Mouse (Mus musculus) neural tube, embryonic 12.5 days (tissue): ENCODE measurements around the gene Gm5799. TPM values are rescaled to one million over a fixed set of nuclear protein-coding genes. Genes with fewer than 3 reads are reported as not detected.
"Not testable (repeated sequence)": the region's sequence is repeated elsewhere in the genome, so short reads cannot be mapped to it uniquely, and the experiment has no call there.

ENCODE experiments used
- ATAC-seq: fragments of 200-750 bp; cut with Nextera tagmentation; 2 replicates; pipeline ENCODE4 v1.8.0; 2017; ENCODE audit warnings: low read depth, mild to moderate bottlenecking, moderate TSS enrichment, moderate library complexity; ENCODE audit not compliant: low FRiP score
- H3K27ac ChIP-seq: fragments of 300-500 bp; sonication (generic); 2 replicates; pipeline ENCODE4 v1.5.1; 2016
- H3K27me3 ChIP-seq: fragments of 300-500 bp; sonication (generic); replicated peaks from 2 replicates; pipeline ENCODE4 v1.6.1; 2016; ENCODE audit warnings: mild to moderate bottlenecking
- H3K36me3 ChIP-seq: fragments of 300-500 bp; sonication (generic); 2 replicates; pipeline ENCODE4 v1.6.1; 2016; ENCODE audit warnings: mild to moderate bottlenecking
- H3K4me1 ChIP-seq: fragments of 300-500 bp; sonication (generic); 2 replicates; pipeline ENCODE4 v1.6.1; 2016
- H3K4me2 ChIP-seq: fragments of 300-500 bp; sonication (generic); replicated peaks from 2 replicates; pipeline ENCODE4 v1.6.1; 2016; ENCODE audit warnings: mild to moderate bottlenecking
- H3K4me3 ChIP-seq: fragments of 300-500 bp; sonication (generic); 2 replicates; pipeline ENCODE4 v1.5.1; 2016
- H3K9ac ChIP-seq: fragments of 300-500 bp; sonication (generic); 2 replicates; pipeline ENCODE4 v1.6.1; 2016; ENCODE audit warnings: mild to moderate bottlenecking
- H3K9me3 ChIP-seq: fragments of 300-500 bp; sonication (generic); 2 replicates; pipeline ENCODE4 v1.6.1; 2016; ENCODE audit warnings: mild to moderate bottlenecking
- WGBS: fragments of 180-500 bp; shearing (Covaris S2); methylation state at CpG from one replicate; pipeline ENCODE4 v1.1.7; 2016; 5-methylcytosine and 5-hydroxymethylcytosine counted together
- polyA plus RNA-seq: library from polyadenylated mRNA; unstranded; fragments of >200 nt; fragmentation: Nextera tagmentation; extraction: Ambion mirVana; gene quantifications from 2 replicates; pipeline ENCODE4 v1.2.1, GENCODE M21; 2016

Gm5799 gene
- polyA plus RNA-seq, result not detected in 2 replicates

DNA sequence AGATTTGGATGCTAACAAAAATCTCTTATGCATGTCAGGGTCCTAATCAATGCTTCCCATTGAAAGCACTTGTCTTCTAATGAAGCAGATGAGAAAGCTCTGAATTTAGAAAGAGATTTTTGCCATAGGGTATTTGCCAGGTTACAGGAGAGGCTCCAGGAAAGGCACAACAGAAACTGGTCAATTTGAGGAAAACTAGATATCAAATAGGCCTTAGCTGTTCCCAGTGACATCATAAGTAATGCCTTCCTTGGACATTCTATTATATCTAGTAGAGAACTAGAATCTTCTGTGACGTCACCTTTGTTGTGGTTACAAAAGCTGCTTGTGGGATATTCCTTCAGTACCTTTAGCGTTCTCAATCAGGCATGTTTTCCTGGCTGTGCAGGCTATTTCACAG, at the start of gene Gm5799:
Gm5799 (plus strand) TSS at position 301 of the 400 bp plus-strand sequence.
- not testable (repeated sequence) for ATAC-seq, H3K27me3 ChIP-seq, H3K4me2 ChIP-seq, H3K27ac ChIP-seq, H3K4me3 ChIP-seq, H3K4me1 ChIP-seq, H3K36me3 ChIP-seq, H3K9me3 ChIP-seq, H3K9ac ChIP-seq
- 87% methylated on average over 2 of the region's 2 CpGs for WGBS

DNA sequence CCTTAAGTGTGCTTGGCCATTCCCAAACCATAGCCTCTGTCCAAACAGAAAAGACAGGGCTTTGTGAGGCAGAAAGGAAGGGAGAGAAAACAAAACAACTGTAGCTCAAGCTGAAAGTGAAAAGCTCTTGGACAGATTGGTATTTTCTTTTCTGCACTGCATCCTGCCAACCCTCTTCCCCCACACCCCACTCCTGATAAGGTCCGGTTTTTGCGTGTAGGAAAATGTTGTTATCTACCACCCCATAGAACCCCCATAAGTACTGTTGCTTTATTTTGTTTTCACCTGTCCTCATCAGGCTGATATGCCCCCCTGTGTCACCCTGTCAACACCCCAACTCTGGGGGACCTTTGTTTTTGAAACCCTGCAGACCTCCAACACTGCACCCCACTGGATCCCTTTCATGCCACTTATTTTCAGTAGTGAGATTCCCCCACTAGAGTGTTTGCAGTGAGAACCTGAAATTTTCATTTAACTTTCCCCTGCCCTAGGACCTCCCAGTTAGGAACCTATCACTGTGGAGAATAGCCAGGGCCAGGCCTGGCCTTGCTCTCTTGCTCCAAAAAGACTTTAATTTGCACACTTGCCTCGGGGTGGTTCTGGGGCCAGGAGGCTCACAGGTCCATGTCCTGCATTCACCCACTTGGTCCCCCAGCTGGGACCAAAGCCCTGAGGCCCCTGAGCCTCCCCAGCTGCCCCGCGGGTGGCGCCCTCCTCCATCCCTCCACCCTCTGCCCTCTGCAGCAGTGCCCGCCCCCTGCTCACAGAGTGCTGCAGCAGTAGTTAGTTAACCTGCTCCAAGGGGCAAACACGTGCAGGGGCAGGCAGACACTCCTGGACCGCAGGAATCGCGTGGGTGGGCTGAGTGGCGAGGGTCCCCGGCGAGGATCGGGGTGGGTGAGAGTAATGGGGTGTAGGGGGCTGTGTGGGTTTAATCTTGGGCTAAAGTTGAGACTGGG, 12.0 kb upstream of the Gm5799 start:
- ATAC-seq, H3K9ac ChIP-seq, H3K4me3 ChIP-seq, H3K9me3 ChIP-seq, H3K4me2 ChIP-seq, H3K36me3 ChIP-seq, H3K4me1 ChIP-seq, H3K27me3 ChIP-seq, H3K27ac ChIP-seq: not testable (repeated sequence)
- 43% methylated on average over 14 of the region's 15 CpGs for WGBS

DNA sequence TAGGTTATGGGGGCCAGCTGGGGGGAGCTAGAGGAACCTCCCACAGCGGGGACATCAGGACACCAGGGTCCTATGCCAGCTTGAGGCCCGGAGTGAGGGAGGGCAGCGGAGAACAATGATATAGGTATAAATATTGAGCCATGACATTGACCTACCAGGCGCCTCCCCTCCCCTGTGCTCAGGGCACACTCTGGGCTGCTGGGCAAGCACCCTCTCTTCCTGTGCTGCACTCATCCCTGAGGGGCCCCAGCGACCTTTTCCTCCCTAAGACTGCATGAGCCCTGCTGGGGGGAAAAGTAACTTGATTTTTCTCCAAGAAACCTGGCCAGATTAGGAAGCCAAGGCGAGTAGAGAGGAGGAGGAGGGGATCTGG, 11.4 kb upstream of the Gm5799 start:
- not testable (repeated sequence) for H3K4me1 ChIP-seq, H3K9me3 ChIP-seq, H3K4me2 ChIP-seq, H3K4me3 ChIP-seq, H3K9ac ChIP-seq, ATAC-seq, H3K27ac ChIP-seq, H3K27me3 ChIP-seq, H3K36me3 ChIP-seq
- WGBS, result 50% methylated on average over 1 of the region's 6 CpGs

DNA sequence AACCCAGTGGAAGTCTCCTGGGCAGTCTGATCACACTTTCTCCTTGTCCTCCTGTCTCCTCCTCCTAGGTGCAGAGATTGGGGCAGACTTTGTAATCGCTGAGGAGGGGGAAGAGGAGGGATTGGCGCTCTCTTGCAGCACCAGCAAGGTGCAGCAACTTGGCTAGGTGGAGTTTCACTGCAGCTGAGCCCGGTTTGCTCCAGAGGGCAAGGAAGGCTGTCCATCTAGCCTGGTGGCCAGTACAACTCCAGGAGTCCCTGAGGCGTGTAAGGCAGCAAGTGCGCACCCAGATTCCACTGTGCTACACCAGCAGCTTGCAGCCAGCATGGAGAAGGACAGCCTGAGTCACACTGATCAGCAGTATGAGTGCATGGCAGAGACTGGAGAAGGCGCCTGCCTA, 11.0 kb upstream of the Gm5799 start:
- H3K9me3 ChIP-seq, ATAC-seq, H3K4me2 ChIP-seq, H3K36me3 ChIP-seq, H3K9ac ChIP-seq, H3K27ac ChIP-seq, H3K27me3 ChIP-seq, H3K4me3 ChIP-seq, H3K4me1 ChIP-seq: not testable (repeated sequence)
- 55% methylated on average over 6 of the region's 6 CpGs for WGBS

DNA sequence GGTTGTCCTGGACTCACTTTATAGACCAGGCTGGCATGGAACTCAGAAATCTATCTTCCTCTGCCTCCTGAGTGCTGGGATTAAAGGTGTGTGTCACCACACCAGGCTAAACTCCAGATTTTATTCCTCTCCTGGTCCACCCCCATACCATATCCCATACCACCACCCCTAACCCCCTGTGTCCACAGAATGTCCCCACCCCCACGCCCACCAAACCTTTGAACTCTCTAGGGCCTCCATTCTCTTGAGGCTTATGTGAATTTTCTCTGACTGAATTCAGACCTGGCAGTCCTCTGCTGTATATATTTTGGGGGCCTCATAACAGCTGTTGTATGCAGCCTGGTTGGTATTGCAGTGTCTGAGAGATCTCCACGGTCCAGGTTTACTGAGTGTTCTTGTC, 5.2 kb upstream of the Gm5799 start:
- H3K4me1 ChIP-seq, H3K36me3 ChIP-seq, H3K4me3 ChIP-seq, H3K27ac ChIP-seq, H3K27me3 ChIP-seq, H3K9ac ChIP-seq, ATAC-seq, H3K4me2 ChIP-seq, H3K9me3 ChIP-seq: not testable (repeated sequence)
- 77% methylated on average over 2 of the region's 2 CpGs for WGBS

DNA sequence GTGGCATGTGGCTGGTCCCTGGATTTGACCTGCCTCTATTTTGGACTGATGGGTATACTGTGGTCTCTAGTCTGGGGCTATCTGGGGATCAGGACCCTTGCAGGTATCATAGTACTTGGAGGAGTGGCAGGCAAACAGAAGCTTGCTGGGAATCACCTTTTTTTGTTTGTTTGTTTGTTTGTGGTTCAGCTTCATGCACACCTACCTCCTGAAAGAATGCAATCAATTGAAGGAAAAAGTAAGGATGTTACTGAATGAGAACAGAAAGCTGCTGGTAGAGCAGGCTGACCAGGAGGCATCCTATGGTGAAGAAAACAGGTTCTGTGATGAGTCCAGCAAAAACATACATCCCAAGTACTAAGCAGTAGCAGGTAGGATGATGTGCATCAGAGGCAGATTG, 2.9 kb downstream of the Gm5799 start:
- H3K27me3 ChIP-seq, ATAC-seq, H3K9ac ChIP-seq, H3K27ac ChIP-seq, H3K4me3 ChIP-seq, H3K9me3 ChIP-seq, H3K36me3 ChIP-seq, H3K4me1 ChIP-seq, H3K4me2 ChIP-seq: not testable (repeated sequence)

DNA sequence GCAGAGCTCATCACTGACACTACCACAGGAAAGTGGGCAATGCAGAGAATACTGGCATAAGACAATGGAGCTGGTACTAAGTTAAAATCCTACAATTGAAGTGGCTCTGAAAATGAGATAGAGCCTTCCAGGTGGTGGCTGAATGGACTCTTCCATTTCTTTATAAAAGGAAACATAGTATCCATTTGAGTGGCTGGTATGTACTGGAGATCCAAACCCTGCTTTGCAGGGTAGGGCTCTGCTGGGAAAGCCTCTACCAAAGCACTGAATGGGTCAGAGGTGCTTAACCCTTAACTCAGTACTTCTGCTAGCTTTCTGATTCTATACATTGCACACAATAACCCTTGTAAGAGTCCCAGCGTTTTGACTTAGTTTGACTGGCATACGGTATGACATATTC, 8.9 kb downstream of the Gm5799 start:
- H3K36me3 ChIP-seq, H3K9ac ChIP-seq, H3K4me2 ChIP-seq, H3K4me1 ChIP-seq, H3K4me3 ChIP-seq, H3K9me3 ChIP-seq, ATAC-seq, H3K27me3 ChIP-seq, H3K27ac ChIP-seq: not testable (repeated sequence)
- 85% methylated on average over 2 of the region's 2 CpGs for WGBS

DNA sequence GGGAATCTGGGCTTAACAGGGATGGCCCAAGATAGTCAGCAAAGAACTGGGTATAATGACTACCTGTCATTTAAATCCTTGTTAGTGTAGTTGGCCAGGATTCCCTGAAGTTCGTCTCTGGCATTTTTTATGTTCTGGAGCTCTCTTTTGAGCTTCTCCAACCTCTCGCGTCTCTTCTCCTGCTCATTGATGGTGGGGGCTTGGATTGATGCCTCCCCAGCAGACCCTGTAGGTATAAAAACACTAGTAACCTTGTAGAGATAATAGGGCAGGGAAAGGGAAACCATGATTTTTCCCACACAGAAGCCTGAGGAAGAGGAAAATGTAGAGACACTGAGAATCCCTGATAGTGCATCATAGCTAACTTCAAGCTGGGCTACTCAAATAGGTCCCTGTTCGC, 34.6 kb downstream of the Gm5799 start:
- H3K4me2 ChIP-seq, H3K9me3 ChIP-seq, H3K36me3 ChIP-seq, H3K27ac ChIP-seq, H3K4me3 ChIP-seq, H3K9ac ChIP-seq, H3K27me3 ChIP-seq, H3K4me1 ChIP-seq, ATAC-seq: not testable (repeated sequence)
- WGBS, result 90% methylated on average over 4 of the region's 4 CpGs

DNA sequence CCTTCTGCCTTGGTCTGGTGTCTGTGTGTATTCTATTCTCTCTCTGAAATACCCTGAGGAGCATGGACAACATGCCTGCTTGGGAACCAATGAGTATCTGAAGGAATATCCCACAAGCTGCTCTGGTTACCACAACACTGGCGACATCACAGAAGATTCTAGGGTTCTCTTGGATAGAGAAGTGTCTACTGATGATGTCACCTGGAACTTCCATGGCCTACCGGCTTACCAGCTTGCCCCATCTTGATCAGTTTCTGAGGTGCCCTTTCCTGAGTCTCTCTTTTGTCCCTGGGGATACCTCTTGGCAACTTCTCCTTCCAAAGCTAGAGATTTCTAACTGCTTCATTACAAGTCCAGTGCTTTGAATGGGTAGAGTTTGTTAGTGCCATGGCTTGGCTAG, 35.7 kb downstream of the Gm5799 start, which contains the start of gene Gm17654:
Gm17654 (minus strand) TSS at position 101 of the 400 bp plus-strand sequence.
- H3K9me3 ChIP-seq, H3K27me3 ChIP-seq, H3K27ac ChIP-seq, ATAC-seq, H3K36me3 ChIP-seq, H3K4me3 ChIP-seq, H3K4me1 ChIP-seq, H3K4me2 ChIP-seq, H3K9ac ChIP-seq: not testable (repeated sequence)
- WGBS, result 79% methylated on average over 1 of the region's 2 CpGs

Other genes starting within 250 kb of the Gm5799 start
- not detected in 2 replicates for gene Gm8127, start 249.7 kb upstream of the Gm5799 start, polyA plus RNA-seq
- not detected in 2 replicates for gene 1700001F09Rik, start 195.8 kb upstream of the Gm5799 start, polyA plus RNA-seq
- gene Gm8138, start 127.2 kb upstream of the Gm5799 start, polyA plus RNA-seq, result not detected in 2 replicates
- not detected in 2 replicates for gene Gm17654, start 35.6 kb downstream of the Gm5799 start, polyA plus RNA-seq
- gene Gm10375, start 64.4 kb downstream of the Gm5799 start, polyA plus RNA-seq, result not detected in 2 replicates
- not detected in 2 replicates for gene Gm8165, start 133.6 kb downstream of the Gm5799 start, polyA plus RNA-seq
- gene Gm7324, start 154.3 kb downstream of the Gm5799 start, polyA plus RNA-seq, result 1.2 and 1.3 TPM in 2 replicates
- gene Gm16506, start 183.9 kb downstream of the Gm5799 start, polyA plus RNA-seq, result not detected in 2 replicates
- gene Gm6526, start 204.3 kb downstream of the Gm5799 start, polyA plus RNA-seq, result not detected in 2 replicates
- not detected in 2 replicates for gene Gm8180, start 241.2 kb downstream of the Gm5799 start, polyA plus RNA-seq